Mouse (Mus musculus): ENCODE results near the gene Sox8. TPM values are rescaled to one million over a fixed set of nuclear protein-coding genes. Genes with fewer than 3 reads are reported as not detected.

Gene Sox8
- polyA plus RNA-seq, 1 experiment from 2014 or later, result 1.4 TPM

DNA sequence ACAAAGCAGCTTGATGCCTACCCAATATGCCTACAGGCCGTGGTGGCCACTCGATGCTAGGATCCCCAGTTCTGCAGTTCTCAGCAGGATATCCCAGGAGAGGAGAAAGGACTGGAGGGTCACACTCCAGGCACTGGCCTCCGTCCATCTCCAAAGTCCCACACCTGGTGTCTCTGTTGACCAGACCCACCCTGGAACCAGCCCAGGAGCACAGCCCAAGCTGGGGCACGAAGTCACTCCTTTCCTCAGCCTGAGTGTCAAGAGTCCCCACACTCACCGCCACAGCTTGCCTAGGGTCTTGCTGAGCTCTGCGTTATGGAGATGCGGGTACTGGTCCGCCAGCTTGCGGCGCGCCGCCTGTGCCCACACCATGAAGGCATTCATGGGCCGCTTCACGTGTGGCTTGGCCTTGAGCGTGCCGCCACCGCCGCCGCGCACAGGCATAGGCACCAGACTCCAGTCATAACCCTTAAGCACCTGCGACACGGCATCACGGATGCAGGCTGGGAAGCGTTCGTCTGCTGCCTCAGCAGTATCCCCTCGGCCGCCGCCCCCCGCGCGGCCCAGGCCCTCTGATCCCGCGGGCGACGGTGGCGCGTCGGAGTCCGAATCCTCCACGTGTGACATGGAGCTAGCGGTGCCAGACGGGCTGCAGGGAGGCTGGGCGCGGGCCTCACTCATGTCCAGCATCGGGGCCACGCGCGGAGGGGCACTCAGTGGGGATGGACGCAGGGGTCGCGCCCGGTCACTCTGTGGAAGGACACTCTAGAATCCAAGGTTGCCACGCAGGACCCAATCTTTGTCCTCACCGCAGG is 446 bp downstream of the Sox8 start:
- peaks cover 3% of the 10 kb centered on the region; the same call in 1 of the 2 replicates for H3K27me3 ChIP-seq (ENCODE audit: control insufficient read depth, insufficient read depth, low read length)
- TF ChIP-seq EP300 (optimal IDR thresholded peaks at IDR 0.05) (no peak), CTCF (IDR thresholded peaks at IDR 0.05; ENCODE audit: low read depth) (no peak)
- peak overlapping the region; percentile 59 for H3K9ac ChIP-seq (ENCODE audit: low read length)
- H3K4me2 ChIP-seq (replicated peaks; ENCODE audit: low read depth), result peak overlapping the region; percentile 87
- WGBS, result 7% methylated on average over 54 of the region's 54 CpGs
- DNase-seq (ENCODE audit: low spot score) (no peak), ATAC-seq (ENCODE audit: low FRiP score, low TSS enrichment) (no peak; the same call in none of the 2 replicates)
- 0 out of 2 replicates have a peak, but pooled peaks cover 3% of the 10 kb centered on the region for H3K4me1 ChIP-seq (replicated peaks; ENCODE audit: control insufficient read depth, insufficient read depth)
- no peak overlapping the region for H3K27ac ChIP-seq (replicated peaks)
- peak overlapping the region; percentile 48 for H3K4me3 ChIP-seq (ENCODE audit: low read depth, low read length)
- no peaks in the 10 kb centered on the region for H3K9me3 ChIP-seq (ENCODE audit: control insufficient read depth, low read length)
- no peaks in the 10 kb centered on the region for H3K36me3 ChIP-seq (ENCODE audit: control insufficient read depth, insufficient read depth, low read length)

GRCm38 (mm10) chr17:25568880-25569279 is 1.6 kb downstream of the Sox8 start:
- no peak for DNase-seq (ENCODE audit: low spot score)
- no peak overlapping the region for H3K9ac ChIP-seq (ENCODE audit: low read length)
- WGBS, result 83% methylated on average over 11 of the region's 11 CpGs
- no peak overlapping the region for H3K4me3 ChIP-seq (ENCODE audit: low read depth, low read length)
- no peak for TF ChIP-seq EP300 (optimal IDR thresholded peaks at IDR 0.05)
- no peak for TF ChIP-seq CTCF (IDR thresholded peaks at IDR 0.05; ENCODE audit: low read depth)
- no peak for ATAC-seq (ENCODE audit: low FRiP score, low TSS enrichment)
- H3K4me2 ChIP-seq (replicated peaks; ENCODE audit: low read depth), result 0 out of 2 replicates have a peak overlapping the region, but pooled peaks have one; percentile 8
- no peak overlapping the region for H3K27ac ChIP-seq (replicated peaks)
- H3K9me3 ChIP-seq (ENCODE audit: control insufficient read depth, low read length), result no peaks in the 10 kb centered on the region
- peaks cover 3% of the 10 kb centered on the region; the same call in 1 of the 2 replicates for H3K27me3 ChIP-seq (ENCODE audit: control insufficient read depth, insufficient read depth, low read length)
- 0 out of 2 replicates have a peak, but pooled peaks cover 3% of the 10 kb centered on the region for H3K4me1 ChIP-seq (replicated peaks; ENCODE audit: control insufficient read depth, insufficient read depth)
- no peaks in the 10 kb centered on the region for H3K36me3 ChIP-seq (ENCODE audit: control insufficient read depth, insufficient read depth, low read length)

GRCm38 (mm10) chr17:25568206-25568605 is 2.3 kb downstream of the Sox8 start:
- Histone ChIP-seq H3K36me3 (ENCODE audit: control insufficient read depth, insufficient read depth, low read length) (no peaks in the 10 kb centered on the region), H3K27ac (replicated peaks) (no peak overlapping the region), H3K9ac (ENCODE audit: low read length) (no peak overlapping the region), H3K9me3 (ENCODE audit: control insufficient read depth, low read length) (no peaks in the 10 kb centered on the region), H3K4me2 (replicated peaks; ENCODE audit: low read depth) (no peak overlapping the region), H3K27me3 (ENCODE audit: control insufficient read depth, insufficient read depth, low read length) (peaks cover 3% of the 10 kb centered on the region; the same call in 1 of the 2 replicates), H3K4me3 (ENCODE audit: low read depth, low read length) (no peak overlapping the region), H3K4me1 (replicated peaks; ENCODE audit: control insufficient read depth, insufficient read depth) (0 out of 2 replicates have a peak, but pooled peaks cover 3% of the 10 kb centered on the region)
- ATAC-seq (ENCODE audit: low FRiP score, low TSS enrichment) (no peak), DNase-seq (ENCODE audit: low spot score) (no peak)
- no peak for TF ChIP-seq EP300 (optimal IDR thresholded peaks at IDR 0.05)
- TF ChIP-seq CTCF (IDR thresholded peaks at IDR 0.05; ENCODE audit: low read depth), result no peak
- 38% methylated on average over 10 of the region's 10 CpGs for WGBS

- TF ChIP-seq CTCF (IDR thresholded peaks at IDR 0.05; ENCODE audit: low read depth) (peak; percentile 91), EP300 (optimal IDR thresholded peaks at IDR 0.05) (no peak)
- 24% methylated on average over 14 of the region's 14 CpGs for WGBS
- no peaks in the 10 kb centered on the region for H3K9me3 ChIP-seq (ENCODE audit: control insufficient read depth, low read length)
- no peaks in the 10 kb centered on the region for H3K36me3 ChIP-seq (ENCODE audit: control insufficient read depth, insufficient read depth, low read length)
- H3K4me2 ChIP-seq (replicated peaks; ENCODE audit: low read depth), result no peak overlapping the region
- H3K27me3 ChIP-seq (ENCODE audit: control insufficient read depth, insufficient read depth, low read length), result peaks cover 3% of the 10 kb centered on the region; the same call in 1 of the 2 replicates
- H3K4me3 ChIP-seq (ENCODE audit: low read depth, low read length), result no peak overlapping the region
- peak; percentile 72 for DNase-seq (ENCODE audit: low spot score)
- H3K4me1 ChIP-seq (replicated peaks; ENCODE audit: control insufficient read depth, insufficient read depth), result 0 out of 2 replicates have a peak, but pooled peaks cover 3% of the 10 kb centered on the region
- no peak overlapping the region for H3K27ac ChIP-seq (replicated peaks)
- no peak for ATAC-seq (ENCODE audit: low FRiP score, low TSS enrichment)
- H3K9ac ChIP-seq (ENCODE audit: low read length), result no peak overlapping the region
Observed at GRCm38 (mm10) chr17:25567745-25568144, 2.7 kb downstream of the Sox8 start.

DNA sequence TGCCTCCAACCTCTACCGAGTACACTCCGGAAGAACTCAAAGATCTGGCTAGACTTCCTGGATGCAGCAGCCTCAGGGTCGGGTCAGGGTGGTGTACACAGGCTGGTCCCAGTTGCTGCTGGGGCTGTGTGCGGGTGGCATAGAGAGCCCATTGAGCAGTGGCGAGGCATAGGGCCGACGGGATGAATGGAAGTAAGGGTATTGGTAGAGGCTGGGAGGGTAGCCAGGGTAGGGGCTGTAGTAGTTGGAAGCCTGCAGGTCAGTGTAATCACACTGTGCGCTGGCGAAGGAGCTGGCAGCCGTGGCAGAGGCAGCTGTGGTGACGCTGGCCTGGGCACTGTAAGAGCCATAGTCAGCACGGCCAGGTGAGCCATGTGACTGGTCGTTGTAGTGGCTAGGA is 3.2 kb downstream of the Sox8 start:
- H3K27ac ChIP-seq (replicated peaks), result no peak overlapping the region
- TF ChIP-seq EP300 (optimal IDR thresholded peaks at IDR 0.05), result no peak
- TF ChIP-seq CTCF (IDR thresholded peaks at IDR 0.05; ENCODE audit: low read depth), result no peak
- H3K9ac ChIP-seq (ENCODE audit: low read length), result no peak overlapping the region
- peaks cover 3% of the 10 kb centered on the region; the same call in 1 of the 2 replicates for H3K27me3 ChIP-seq (ENCODE audit: control insufficient read depth, insufficient read depth, low read length)
- no peaks in the 10 kb centered on the region for H3K9me3 ChIP-seq (ENCODE audit: control insufficient read depth, low read length)
- H3K36me3 ChIP-seq (ENCODE audit: control insufficient read depth, insufficient read depth, low read length), result no peaks in the 10 kb centered on the region
- no peak overlapping the region for H3K4me2 ChIP-seq (replicated peaks; ENCODE audit: low read depth)
- no peak; the same call in 1 of the 2 replicates for ATAC-seq (ENCODE audit: low FRiP score, low TSS enrichment)
- 0 out of 2 replicates have a peak, but pooled peaks cover 3% of the 10 kb centered on the region for H3K4me1 ChIP-seq (replicated peaks; ENCODE audit: control insufficient read depth, insufficient read depth)
- DNase-seq (ENCODE audit: low spot score), result no peak
- WGBS, result 84% methylated on average over 13 of the region's 13 CpGs
- no peak overlapping the region for H3K4me3 ChIP-seq (ENCODE audit: low read depth, low read length)

Measured in stomach, postnatal 0 days (tissue).